Mouse (Mus musculus) subcutaneous adipose tissue, adult 2 months (tissue): ENCODE results near the gene Mup17. TPM values are rescaled to one million over a fixed set of nuclear protein-coding genes. Genes with fewer than 3 reads are reported as not detected.

Experiments used
- polyA plus RNA-seq: library from polyadenylated mRNA; depleted of rRNA; stranded (reverse); fragments of >200 nt; gene quantifications from 2 replicates; pipeline ENCODE4 v1.2.3, GENCODE M21; 2012; ENCODE audit warnings: low replicate concordance; rRNA removed

Gene Mup17
- 0.30 TPM in 1 of 2 replicates, not detected in the other for polyA plus RNA-seq

DNA sequence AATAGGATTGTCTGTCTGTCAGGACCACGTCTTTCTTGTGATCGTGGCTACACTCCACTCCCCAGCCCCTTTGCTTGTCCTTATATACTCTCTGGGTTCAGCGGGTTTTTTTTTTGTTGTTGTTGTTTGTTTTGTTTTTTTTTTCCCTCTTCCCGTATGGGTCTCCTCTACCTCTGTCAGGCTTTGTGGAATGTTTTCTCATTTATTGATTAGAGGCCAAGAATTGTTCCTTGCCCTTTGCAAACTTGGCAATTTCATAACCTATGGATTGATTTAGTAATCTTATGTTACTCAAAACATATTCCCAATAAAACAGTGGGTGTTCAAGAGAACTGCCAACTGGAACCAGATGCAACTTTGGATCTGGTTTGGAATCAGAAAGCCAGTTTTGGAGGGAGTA, at the start of gene Mup17:
Gene Mup17 (minus strand): TSS at position 101 of the 400 bp plus-strand sequence.

Other genes starting within 250 kb of the Mup17 start
- gene Mup15, start 156.1 kb downstream of the Mup17 start, polyA plus RNA-seq = not detected in 2 replicates
- not detected in 2 replicates for gene Mup16, start 76.3 kb downstream of the Mup17 start, polyA plus RNA-seq
- gene Mup18, start 78.3 kb upstream of the Mup17 start, polyA plus RNA-seq = not detected in 2 replicates
- gene Mup19, start 186.4 kb upstream of the Mup17 start, polyA plus RNA-seq = not detected in 2 replicates
- gene Mup5, start 239.4 kb upstream of the Mup17 start, polyA plus RNA-seq = not detected in 2 replicates